Mouse (Mus musculus): ENCODE results near the gene Prkg2.

The Prkg2 gene

DNA sequence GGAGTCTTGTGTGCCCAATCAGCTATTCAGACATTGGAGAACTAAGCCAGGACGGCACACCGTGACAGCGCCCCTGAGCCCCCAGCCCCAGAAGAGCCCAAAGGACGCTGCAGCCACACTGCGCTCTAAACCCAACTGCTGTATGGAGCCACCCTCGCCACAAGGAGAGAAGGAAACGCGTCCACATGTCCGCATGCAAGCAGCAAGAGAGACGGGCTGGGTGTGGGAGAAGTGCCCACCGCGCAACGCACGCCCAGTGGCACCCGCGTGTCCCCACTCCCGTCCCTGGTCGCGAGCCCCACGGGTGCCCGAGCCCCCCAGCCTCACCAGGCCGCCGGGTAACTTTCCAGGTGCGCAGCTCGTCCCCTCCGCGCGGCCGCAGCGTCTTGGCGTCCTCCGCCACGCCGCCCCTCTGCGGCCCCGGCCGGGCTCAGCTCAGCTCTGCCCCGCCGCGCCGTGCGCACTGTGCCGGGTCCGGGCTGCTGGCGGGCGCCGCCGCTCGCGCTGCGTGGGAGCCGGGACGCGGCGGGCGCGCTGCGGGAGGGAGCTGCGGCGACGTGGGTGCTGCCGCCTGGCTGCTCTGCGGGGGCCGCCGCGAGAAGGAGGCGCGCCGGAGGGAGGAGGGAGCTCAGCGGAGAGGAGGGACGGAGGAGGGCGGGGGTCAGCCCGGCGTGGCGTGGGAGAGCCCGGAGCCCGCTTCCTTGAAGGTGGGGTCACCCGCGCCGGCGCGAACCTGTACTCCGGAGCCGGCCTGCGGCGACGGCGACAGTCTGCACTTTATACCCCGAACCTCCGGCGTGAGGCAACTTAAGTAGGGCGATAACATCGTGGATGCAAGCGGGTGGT is at the start of gene Prkg2:
TSS of gene Prkg2 (minus strand) at position 756 of the 846 bp plus-strand sequence.
- no peak for DNase-seq

DNA sequence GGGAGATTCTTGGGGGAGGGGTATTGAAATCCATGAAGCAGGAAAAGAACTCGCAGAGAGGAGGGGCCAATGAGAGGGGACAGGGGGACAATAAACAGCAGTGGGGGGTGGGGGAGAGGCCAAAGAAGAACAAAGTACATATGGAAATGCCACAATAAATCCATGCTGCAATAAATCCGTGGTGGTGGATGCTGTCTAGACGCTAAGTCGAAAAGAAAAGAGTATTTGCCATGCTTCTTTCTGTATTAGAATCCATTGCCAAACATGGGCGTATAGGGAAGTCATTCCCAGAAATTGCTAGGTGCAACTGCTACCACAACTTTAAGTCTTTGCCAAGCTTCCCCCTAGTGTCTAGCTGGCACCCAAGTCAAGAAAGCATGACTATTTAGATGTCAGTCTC is 46.8 kb upstream of the Prkg2 start:
- no peak for DNase-seq

DNA sequence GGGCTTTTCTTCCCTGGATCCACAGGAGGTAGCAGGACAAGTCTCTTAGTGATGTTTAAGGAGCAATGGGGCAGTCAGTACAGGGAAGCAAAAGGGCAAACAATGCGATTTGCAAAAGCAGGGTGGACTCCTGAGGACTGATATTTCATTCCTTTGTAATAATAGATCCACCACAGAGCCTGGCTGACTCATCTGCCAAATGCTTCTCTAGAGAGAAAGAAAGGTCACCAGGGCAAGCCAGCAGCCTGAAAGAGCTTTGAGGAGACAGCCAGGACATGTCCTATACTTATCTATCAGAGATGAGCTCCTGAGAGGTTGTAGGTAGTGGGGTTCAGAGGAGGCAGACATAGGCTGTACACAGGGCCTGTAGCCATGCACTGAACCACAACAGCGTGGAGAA is 41.2 kb upstream of the Prkg2 start:
- DNase-seq: no peak

DNA sequence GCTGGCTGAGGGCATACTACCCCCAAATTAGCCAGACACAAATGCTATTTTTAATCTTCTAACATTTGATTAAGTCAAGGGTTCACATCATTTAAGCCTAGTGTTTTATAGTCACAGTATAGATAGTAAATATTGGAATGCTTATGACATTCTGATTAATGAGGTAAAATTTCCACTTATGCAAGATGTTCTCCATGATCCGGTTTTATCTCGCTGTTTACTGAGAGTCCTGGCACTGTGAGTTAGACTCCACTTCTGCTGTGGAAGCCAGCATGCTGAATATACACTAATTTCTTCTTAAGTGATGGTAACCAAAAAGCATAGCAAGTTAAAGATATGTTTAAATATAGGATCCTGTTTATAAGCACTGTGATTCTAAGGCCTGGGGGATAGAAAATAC is 31.2 kb upstream of the Prkg2 start:
- DNase-seq: no peak

DNA sequence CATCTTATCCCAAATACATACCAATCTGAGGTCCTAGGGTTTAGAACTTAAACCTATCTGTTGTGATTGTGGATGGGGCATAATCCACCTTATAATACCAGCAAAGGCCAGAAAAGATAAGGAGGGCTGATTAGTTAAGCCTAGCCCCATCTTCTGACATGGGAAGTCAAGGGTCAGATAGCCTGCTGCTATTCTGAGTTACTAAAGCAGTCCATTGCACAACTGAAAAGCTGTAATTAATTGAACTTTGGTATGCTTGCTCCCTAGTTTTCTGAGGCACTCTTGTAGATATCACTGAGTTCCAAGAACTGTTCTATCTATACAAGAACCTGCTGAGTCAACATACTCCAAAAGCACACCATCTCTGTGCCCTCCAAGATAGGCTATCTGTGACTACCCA is 25.4 kb upstream of the Prkg2 start:
- DNase-seq: no peak

DNA sequence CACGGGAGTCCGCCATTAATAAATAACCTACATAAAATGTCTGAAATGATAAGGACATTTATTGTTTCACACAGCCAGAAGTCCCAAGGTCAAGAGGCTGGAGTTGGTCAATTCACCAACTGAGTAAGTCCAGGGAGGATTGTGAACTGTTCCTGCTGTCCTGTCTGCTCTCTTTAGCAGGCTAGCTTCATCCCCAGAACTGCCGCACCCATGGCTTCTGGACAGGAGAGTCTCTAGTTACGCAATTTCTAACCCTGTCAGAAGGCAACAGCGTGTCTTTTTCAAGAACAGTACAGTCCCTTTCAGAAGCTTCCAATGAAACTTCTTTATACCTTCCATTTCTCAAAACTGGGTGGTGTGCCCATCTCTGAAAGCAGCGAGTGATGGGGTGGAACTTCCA is 1.9 kb upstream of the Prkg2 start:
- DNase-seq: no peak

DNA sequence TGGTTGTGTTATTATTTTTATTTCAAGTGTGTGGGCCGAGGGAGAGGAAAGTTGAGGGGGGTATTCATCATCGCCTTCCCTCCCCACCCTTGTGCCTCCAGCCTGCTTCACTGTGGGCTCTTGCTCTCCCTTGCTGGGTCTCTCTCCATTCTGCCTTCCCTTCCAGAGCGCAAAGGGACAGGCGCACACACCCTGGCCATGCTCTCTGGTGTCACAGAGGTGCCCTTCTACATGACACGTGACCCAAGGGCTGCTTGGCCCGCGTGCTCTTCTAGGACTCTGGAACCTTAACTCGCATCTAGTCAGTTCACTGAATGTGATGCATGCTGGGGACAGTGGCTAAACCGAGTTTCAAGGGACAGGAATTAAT is 276 bp upstream of the Prkg2 start:
- DNase-seq: no peak

DNA sequence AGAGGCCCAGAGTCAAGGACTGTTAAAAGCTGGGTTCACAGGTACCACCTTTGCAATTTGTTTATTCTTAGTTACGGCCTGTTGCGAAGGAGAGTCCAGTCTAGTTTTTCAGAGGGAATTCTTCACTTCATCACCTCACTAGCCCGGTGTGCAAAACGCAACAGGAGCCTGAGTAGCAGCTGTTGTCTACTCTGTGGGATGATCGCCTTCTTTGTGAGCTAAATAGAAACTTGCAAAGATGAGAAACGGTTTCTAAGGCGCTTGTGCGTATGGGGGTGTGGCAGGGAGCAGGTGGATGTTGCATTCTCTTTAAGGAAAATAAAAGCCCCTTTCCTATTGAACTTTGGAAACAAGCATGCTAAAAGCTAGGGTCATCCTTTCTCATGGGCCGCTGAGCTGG is 1.2 kb downstream of the Prkg2 start:
- no peak for DNase-seq

DNA sequence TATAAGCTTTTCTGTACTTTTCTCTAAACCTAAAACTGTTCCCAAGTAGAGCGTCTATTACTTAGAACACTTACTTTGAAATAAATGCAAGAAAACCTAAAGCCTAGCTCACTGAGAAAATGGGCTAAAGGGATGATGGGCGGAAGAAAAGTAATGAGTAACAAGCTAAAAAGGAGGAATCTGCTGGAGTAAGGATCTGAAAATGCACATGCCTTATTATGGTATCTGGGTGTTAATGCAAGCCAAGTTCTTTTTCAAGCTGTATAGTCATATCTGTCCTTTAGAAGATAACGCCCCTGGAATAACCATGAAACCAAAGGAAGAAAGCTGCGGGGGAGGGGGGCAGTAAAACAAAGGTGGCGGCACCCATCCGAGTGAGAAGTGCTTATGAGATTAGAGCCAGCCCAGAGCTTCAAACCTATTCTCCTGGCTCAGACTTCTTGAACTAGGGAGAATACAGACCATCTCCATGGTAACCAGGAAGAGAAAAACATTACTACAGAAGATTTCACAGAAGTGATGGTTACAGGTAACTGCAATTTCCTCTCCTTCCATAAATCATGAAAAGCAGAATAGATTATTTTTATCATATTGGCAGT is 5.5 kb downstream of the Prkg2 start:
- no peak for DNase-seq

DNA sequence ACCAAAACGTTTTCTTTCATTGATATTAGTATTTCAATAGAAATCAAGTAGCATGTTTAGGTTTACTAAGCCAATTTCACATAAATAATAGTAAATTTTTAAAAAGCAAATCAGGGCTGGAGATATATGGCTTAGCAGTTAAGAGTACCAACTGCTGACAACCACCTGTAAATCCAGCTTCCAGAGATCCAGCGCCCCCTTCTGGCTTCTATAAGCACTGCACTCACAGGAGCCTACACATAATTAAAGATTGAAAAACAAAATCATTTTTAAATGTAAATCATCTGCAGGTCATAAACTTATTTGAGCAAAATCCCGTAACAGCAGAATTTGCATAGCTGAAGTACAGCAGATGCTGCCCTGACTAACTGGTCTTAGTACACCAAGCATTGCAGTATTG is 10.8 kb downstream of the Prkg2 start:
- DNase-seq: no peak

DNA sequence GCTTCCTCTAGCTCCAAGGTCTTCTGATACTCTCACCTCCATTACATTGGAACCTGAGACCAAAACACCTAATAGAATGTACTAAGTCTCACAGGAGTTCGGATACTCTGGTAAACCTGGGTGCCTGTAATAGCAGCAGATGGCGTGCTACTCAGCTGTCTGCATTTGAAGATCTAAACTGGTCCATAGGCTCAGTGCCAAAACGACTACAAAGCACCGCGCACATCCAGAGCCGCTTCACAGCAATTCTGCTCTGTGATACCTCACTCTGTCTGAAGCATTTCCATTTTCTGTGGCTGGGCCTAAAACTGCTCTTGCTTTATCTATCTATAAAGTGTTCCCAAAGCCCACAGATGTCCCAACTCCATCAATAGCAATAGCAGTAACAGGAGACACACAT is 17.4 kb downstream of the Prkg2 start:
- no peak for DNase-seq

DNA sequence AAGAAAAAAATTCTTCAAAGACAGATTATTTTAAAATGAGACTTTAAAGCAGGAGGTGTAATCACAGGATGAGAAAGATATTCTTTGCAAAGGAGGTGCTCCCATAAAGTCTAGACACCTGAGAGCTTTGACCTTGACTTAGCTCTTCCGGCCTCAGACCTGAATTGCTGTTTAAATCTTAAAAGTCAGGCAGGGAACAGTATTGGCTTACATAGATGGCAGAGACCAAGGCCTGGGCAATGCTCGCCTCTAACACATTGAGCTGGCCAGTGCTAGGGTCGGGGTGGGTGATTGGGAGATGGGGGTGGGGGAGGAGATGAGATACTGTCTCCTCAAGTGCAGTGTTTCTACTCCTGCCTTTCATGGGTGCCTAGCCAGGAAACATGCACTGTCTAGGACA is 22.0 kb downstream of the Prkg2 start:
- DNase-seq: no peak

DNA sequence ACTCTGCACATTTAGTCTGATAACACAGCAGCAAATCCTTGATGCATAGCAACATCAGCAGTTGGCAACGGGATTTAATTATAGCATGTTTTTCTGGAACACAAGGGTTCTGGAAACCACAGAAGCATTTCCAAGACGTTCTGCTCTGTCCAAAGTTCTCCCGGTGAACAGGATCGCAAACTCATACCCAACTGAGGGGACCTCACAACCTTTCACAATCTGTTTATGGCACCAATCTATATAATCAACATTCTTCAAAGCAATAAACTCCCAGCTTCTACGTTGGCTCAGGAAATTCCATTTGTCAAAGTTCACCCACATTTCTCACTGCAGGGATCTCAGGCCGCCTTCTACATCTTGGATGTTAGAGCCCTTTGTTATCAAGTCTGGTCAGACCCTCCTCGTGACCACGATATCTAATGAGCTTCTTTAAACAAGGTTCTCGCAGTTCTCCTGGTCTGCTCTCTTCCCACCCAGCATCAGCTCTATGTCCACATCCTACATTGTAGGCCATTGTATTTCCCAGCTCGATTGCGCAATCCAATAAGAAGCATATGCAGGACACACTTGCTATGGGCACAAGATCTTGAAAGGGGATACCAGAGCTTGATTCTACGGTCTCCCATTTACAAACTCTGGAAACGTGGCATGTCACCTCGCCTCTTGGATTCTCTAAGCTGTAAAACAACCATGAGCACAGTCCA is 26.6 kb downstream of the Prkg2 start:
- DNase-seq: no peak

DNA sequence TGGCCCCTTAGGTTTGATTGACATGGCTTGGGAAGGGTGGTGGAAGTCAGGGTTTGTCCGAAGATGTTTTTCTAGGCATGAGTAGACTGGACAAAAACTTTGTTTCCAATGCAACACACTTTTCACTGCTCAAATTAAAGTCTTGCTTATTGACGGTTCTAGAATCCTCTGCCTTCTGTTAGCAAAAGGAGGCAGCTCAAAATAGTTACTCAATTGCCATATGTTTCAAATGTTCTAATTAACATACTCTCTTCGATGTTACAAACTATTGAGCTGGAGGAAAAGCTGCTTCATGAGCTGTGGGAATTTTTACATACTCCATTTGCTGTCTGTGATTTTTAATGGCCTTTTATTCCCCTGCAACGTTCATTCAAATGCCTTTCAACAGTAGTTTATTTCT is 39.0 kb downstream of the Prkg2 start:
- no peak for DNase-seq

DNA sequence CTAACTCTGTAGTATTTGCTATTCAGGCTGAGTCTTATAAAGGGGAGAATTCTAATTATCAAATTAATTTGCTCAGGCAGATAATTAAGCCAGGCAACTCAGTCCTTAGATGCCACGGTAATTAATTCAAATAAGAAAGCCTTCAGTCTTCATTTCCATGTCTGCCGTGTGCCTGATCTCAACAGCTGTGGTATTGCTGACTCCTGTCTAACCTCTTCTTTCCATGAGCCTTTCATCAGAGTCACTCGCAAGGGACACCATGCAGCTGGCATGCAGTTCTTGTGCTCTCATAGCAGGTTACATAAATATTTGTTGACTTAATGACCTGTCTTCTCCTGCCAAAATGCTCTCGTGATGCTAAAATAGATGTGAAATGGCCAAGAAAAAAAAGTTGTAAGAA is 41.4 kb downstream of the Prkg2 start:
- DNase-seq: no peak

DNA sequence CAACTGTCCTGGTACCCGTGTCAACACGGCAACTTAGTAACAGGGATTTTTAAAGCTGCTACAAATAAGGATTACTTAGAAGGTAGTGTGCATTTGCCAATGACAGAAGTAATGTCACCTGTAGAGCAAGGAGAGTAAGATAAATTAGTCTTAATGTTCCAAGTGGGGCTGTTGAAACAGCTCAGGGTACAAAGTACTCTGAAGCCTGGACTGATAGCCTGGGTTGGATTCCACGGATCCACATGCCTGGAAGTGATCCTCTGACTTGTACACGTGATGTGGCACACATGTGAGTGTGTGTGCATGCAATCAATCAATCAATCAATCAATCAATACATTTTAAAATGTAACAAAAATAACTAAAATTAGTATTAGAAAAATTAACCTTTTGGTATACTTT is 45.6 kb downstream of the Prkg2 start:
- no peak for DNase-seq

DNA sequence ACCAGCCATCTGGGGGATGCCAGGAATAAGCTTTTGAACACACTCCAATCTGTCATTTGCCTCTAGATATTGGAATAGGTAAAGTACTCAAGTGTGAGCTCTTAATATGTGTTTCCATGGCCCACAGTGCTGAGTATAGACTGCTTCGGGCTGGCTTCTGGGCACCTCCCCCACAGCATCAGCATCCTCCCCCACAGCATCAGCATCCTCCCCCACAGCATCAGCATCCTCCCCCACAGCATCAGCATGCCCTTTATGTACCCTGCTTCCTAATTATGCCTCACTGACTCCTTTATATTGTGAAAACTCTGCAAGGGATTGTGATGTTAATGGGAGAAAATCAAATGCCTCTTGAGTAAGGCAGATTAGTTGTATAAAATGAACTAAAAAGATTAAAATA is 49.5 kb downstream of the Prkg2 start:
- DNase-seq: no peak

DNA sequence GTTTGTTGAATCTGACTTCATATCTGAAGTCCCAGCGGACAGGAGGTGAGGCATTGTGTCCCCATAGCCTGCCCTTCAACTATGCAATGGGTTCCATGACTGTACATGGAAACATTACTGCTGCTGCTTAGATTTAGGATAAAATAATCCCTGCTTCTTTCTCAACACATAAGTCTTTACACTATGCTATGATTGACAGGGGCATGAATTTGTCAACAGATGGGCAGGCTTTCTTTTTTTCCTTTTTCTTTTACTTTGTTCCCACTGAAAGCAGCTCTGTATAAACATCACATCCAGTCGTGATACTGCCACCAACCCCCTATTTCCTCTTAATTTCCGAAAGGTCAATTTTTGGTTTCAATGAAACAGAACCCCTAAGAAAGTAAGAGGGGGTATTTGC is 50.0 kb downstream of the Prkg2 start:
- DNase-seq: no peak

DNA sequence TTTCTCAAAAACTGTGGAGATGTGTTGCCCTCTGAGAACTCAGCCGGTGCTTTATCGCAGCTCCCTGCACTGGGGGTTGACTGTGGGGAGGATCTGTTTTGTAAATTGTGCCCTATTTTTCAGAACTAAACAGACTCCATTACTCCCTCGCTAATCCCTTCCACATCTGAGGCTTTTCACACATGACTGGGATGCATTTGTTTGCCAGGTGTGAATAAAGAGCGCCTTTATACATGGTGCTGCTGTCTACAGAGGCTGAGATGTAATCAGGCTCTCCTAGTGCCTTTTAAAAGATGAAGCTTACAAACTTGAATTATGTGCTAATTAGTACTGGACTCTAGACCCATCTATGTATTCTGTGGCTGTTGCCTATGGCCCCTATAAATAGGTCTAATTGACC is 50.7 kb downstream of the Prkg2 start:
- DNase-seq: no peak

DNA sequence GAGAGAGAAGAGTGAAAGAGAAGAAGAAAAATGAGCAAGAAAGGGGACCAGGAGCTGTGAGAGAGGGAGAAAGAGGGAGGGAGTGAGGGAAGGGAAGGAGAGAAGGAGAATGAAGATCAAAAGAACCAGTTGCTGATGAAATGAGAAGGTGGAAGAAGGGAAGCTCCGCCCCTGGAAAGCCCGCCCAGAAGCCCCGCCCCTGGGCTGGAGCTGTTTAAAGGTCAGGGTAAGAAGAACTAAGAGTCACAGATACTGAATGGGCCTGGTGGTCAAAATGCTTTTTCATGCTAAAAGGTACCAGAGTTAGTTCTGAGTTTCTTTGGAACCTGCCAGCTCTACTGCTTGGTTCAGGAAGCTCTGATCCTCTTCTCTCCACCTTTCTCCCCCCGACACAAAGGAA is 51.1 kb downstream of the Prkg2 start:
- no peak for DNase-seq

DNA sequence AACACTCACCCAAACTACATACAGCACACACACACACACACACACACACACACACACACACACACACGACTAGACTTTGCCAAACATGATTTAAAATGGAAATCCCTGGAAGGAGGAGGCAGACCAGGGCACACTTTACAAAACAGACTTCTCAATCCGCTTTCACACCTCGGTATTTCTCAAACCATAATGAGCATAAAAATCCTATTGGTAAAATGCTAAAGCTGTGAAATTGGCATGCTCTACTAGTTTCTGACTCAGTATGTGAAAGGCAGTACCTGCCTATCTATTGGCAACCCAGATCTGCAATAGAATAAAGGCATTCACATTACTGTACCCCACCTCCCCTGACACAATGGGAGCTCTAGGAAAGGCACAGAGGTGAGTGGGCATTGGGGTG is 52.1 kb downstream of the Prkg2 start:
- DNase-seq: no peak

DNA sequence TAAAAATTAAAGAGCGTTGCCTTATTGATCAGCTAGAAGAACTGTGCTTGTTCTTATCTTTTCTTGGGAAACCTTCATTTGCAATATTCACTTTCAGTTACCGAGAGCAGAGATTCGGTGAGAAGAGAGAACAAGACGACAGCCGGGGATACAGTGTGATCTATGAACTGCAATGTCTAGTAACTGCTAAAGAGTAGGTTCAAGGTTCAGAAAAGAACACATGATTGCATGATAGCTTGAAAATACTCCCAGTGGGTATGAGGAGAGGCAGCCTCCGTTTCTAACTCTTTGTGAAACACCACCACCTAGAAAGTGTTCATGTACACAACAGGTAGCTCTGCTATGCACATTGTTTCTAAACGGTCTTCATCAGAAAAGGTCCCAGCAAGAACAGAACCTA is 55.8 kb downstream of the Prkg2 start:
- no peak for DNase-seq

DNA sequence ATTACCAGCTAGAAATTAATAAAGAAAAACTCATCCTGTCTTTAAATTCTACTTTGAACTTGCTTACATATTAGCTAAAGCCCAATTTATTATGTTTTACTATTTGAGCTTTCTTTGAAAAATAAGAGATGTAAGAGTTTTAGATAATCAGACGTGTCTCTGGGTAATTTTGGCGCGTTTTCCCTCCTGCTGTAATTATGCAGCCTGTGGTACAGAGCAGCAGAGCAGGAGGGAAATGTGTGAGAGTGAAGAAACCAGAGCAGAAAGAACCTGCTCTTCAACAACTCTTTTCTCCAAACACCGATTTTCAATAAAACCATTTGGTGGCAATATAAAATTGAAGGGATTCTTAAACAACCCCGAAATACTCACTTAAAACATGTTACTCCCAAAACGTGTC is 58.8 kb downstream of the Prkg2 start:
- DNase-seq: no peak

Measured in spleen, adult 18-20 months (tissue).